Mouse (Mus musculus) urinary bladder, adult 18-20 months (tissue): ENCODE measurements at regions not wholly inside any gene's neighbourhood (a gene's known extent, or its start where the extent isn't known, plus 50 kb on each side); places are given as distances from the start of the nearest gene placed in this dataset.

Source experiments
- DNase-seq, 2 experiments: peaks; one replicate each; pipeline ENCODE4 v3.0.0; 2022; ENCODE audit warnings: low spot score in 2 of 2, mixed read lengths in 2 of 2

GRCm38 (mm10) chr6:78599751-78600150 lies 131.1 kb upstream of the Reg3g start:
- no peak for DNase-seq

GRCm38 (mm10) chr6:78570000-78570597 lies 101.4 kb upstream of the Reg3g start:
- no peak for DNase-seq

DNA sequence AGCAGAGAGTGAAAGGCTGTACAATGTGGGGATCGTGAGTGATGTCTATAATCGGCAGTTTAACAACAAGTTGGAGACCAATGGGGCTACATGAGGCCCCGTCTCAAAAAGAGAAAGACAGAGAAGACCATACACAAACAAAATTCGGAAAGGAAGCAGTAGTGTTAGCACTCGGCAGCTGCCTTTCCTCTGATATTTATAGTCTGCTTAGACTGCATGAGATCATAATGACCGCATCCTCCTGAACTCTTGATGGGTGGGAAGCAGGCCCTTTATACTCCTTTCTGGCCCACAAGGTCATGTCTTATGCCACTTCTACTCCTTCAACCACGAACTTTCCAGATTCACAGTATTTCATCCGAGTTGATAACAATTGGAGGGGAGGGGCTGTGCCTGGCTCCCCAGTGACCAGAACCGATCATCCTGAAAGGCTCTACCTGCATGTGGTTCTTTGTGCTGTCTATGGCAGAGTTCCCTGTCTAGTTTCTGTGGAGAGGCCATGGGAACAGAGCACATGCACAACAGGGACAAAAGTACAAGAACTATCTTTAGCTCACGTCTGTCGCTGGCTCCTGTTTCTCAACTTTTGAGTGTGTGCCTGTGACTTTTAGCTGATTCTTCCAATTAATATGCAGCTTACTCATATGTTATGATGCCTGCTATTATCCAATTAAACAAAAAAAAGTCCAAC lies 84.5 kb upstream of the Reg3g start:
- DNase-seq: no peak

DNA sequence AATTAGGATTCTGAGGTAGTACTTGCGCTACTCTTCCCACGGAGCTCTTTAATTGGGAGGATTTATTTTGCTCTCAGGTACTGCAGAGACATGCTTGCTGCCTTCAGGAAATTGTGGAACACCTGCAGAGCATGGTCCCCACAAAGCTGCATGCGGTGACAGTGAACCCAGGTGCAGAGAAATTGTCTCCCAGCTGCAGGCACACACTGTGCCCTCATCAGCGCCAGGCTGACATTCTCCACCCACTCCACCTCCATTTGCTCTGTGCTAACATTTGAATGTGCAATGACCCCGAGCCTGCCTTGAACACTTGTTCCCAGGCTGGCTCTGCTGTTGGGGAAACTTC lies 83.7 kb upstream of the Reg3g start:
- no peak for DNase-seq

GRCm38 (mm10) chr6:78551666-78552352 lies 83.1 kb upstream of the Reg3g start:
- DNase-seq: no peak

DNA sequence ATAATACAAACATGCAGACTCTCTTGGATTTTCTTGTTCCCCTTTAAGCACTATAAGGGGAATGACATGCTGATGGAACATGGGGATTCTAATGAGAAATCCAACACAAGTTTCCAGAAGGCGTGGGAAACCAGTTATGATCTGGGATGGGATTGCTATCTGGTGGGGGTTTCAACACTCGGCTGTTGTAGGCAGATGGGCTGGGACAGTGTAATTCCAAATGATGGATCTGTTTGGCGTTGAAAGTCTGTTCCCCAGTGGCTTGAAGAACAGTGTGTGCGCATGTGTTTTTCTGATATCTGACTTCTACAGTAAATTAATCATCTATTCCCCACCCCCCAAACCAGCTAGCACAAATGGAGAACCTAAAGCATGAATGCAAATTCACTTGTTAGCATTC lies 79.8 kb upstream of the Reg3g start:
- no peak for DNase-seq

DNA sequence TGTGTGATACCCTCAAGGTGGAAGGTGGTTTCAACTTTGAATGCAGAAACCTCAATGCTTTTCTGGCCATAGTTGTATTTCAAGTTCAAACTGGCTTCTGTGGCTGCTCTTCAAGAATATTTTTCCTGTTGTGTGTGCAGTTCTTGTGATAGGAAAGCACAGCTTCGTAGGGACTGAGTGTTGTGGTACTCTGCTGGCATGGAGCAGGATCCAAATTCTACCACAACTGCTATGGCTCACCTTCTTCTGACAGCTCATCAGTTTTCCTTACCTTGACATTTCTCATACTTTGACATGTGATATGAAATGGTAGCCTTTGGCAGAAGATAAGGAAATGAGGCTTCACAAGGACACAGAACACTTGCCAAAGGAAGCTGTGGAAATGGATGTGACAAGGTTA lies 79.0 kb upstream of the Reg3g start:
- DNase-seq: no peak

DNA sequence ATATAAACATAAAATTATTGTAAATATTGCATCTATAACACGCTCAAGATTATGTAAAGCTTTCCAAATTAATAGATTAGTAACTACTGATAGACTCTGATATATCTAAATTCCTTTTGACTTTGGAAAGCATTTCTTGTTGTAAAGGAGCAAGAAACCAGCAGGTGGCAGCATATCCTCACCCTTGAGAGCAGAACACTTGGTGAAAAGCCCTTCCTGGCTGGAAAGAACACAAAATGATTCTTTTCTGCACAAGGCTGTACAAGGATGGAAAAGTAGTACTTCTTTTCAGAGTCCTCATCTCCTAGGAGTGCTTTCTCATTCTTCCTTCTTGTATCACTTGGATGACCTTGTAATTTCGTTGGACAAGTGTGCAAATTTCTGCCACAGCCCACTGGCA lies 75.6 kb upstream of the Reg3g start:
- DNase-seq: peak; percentile 7 to 12

DNA sequence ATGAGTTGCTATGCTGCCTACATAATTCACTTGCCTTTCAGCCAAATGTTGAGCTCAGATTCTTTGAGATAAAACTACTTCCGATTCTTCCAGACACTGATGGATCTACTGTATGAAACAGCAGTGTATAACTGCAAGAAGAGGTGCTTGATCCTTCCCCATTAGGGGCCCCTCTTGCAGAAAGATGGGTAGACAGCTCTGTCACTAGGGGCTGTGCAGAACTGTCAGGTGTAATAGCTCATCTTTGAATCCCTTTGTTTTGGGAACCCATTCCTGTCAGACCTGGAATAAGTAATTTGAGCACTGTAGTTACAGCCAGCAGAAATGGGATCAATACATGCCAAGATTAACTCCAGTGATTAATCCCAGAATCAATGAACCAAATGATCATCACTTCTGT lies 68.8 kb upstream of the Reg3g start:
- DNase-seq: no peak

GRCm38 (mm10) chr6:78526986-78527762 lies 58.5 kb upstream of the Reg3g start:
- no peak for DNase-seq
